Mouse (Mus musculus) common myeloid progenitor, adult 5-6 weeks (primary cell): ENCODE measurements at regions not wholly inside any gene's neighbourhood (a gene's known extent, or its start where the extent isn't known, plus 50 kb on each side); places are given as distances from the start of the nearest gene placed in this dataset.
"Not testable (repeated sequence)": the region's sequence is repeated elsewhere in the genome, so short reads cannot be mapped to it uniquely, and the experiment has no call there.

ENCODE experiments used
- ATAC-seq: replicated peaks from 2 replicates; pipeline ENCODE4 v1.8.0; 2016; ENCODE audit warnings: low read depth, mild to moderate bottlenecking, moderate TSS enrichment, inconsistent platforms; ENCODE audit not compliant: poor library complexity, severe bottlenecking

- ATAC-seq, result peak; percentile 62
Measured at GRCm38 (mm10) chr14:36155757-36156156, 61.0 kb downstream of the 4930474N05Rik start.

- ATAC-seq, result peak; percentile 73
Measured at GRCm38 (mm10) chr14:36156175-36156574, 61.5 kb downstream of the 4930474N05Rik start.

- no peak for ATAC-seq
Measured at GRCm38 (mm10) chr14:36183701-36184100, 89.0 kb downstream of the 4930474N05Rik start.

GRCm38 (mm10) chr14:36196517-36196916, 101.8 kb downstream of the 4930474N05Rik start:
- ATAC-seq, result no peak

GRCm38 (mm10) chr14:36198396-36198795, 103.7 kb downstream of the 4930474N05Rik start:
- ATAC-seq, result no peak

GRCm38 (mm10) chr14:36203855-36204254, 109.1 kb downstream of the 4930474N05Rik start:
- no peak for ATAC-seq

- peak; percentile 95 for ATAC-seq
Measured at GRCm38 (mm10) chr14:36212830-36213229, 118.1 kb downstream of the 4930474N05Rik start.

GRCm38 (mm10) chr14:36245849-36246248, 151.1 kb downstream of the 4930474N05Rik start:
- no peak for ATAC-seq

GRCm38 (mm10) chr14:36262126-36262525, 167.4 kb downstream of the 4930474N05Rik start:
- no peak for ATAC-seq

GRCm38 (mm10) chr14:36283825-36284414, 189.2 kb downstream of the 4930474N05Rik start:
- ATAC-seq, result peak; percentile 75

GRCm38 (mm10) chr14:36288697-36289286, 194.1 kb downstream of the 4930474N05Rik start:
- ATAC-seq, result no peak

GRCm38 (mm10) chr14:36310324-36310723, 215.6 kb downstream of the 4930474N05Rik start:
- peak; percentile 47; the same call in 1 of the 2 replicates for ATAC-seq

GRCm38 (mm10) chr14:36314673-36315072, 220.0 kb downstream of the 4930474N05Rik start:
- not testable (repeated sequence) for ATAC-seq

GRCm38 (mm10) chr14:36316418-36317111, 221.8 kb downstream of the 4930474N05Rik start:
- peak; percentile 94 for ATAC-seq

- ATAC-seq, result 0 out of 2 replicates have a peak, but pooled peaks have one; percentile 22
Measured at GRCm38 (mm10) chr14:36328258-36328891, 233.7 kb downstream of the 4930474N05Rik start.

- no peak for ATAC-seq
Measured at GRCm38 (mm10) chr14:36340832-36341231, 246.1 kb downstream of the 4930474N05Rik start.
